Mouse (Mus musculus) lung, postnatal 0 days (tissue): ENCODE data around the gene Krtap29-1. TPM values are rescaled to one million over a fixed set of nuclear protein-coding genes. Genes with fewer than 3 reads are reported as not detected.

ENCODE experiments used
- ATAC-seq: fragments of 200-750 bp; cut with Nextera tagmentation; 2 replicates; pipeline ENCODE4 v1.8.0; 2017; ENCODE audit warnings: moderate library complexity
- DNase-seq: peaks from one replicate; pipeline ENCODE4 v3.0.0-alpha.2; 2016; ENCODE audit warnings: low spot score
- H3K27ac ChIP-seq: fragments of 300-500 bp; sonication (generic); 2 replicates; pipeline ENCODE4 v1.5.1; 2014; ENCODE audit warnings: antibody characterized with exemption, mild to moderate bottlenecking, low read length, mixed read lengths
- H3K27me3 ChIP-seq: fragments of 300-500 bp; sonication (generic); replicated peaks from 2 replicates; pipeline ENCODE4 v1.6.1; 2014; ENCODE audit warnings: low read length, mixed read lengths; ENCODE audit not compliant: insufficient read depth
- H3K36me3 ChIP-seq: fragments of 300-500 bp; sonication (generic); 2 replicates; pipeline ENCODE4 v1.6.1; 2014; ENCODE audit warnings: low read length, mixed read lengths; ENCODE audit not compliant: insufficient read depth
- H3K4me1 ChIP-seq: fragments of 300-500 bp; sonication (generic); 2 replicates; pipeline ENCODE4 v1.6.1; 2014; ENCODE audit warnings: antibody characterized with exemption, low read depth, low read length, mixed read lengths; ENCODE audit not compliant: insufficient read depth
- H3K4me2 ChIP-seq: fragments of 300-500 bp; sonication (generic); replicated peaks from 2 replicates; pipeline ENCODE4 v1.6.1; 2014; ENCODE audit warnings: low read depth, mild to moderate bottlenecking, low read length, moderate library complexity, mixed read lengths
- H3K4me3 ChIP-seq: fragments of 300-500 bp; sonication (generic); 2 replicates; pipeline ENCODE4 v1.5.1; 2014; ENCODE audit warnings: low read depth, low read length
- H3K9ac ChIP-seq: fragments of 300-500 bp; sonication (generic); replicated peaks from 2 replicates; pipeline ENCODE4 v1.6.1; 2014; ENCODE audit warnings: low read depth, mild to moderate bottlenecking
- H3K9me3 ChIP-seq: fragments of 300-500 bp; sonication (generic); 2 replicates; pipeline ENCODE4 v1.6.1; 2016; ENCODE audit warnings: low read length, mixed read lengths
- CTCF ChIP-seq: IDR thresholded peaks from 2 replicates; pipeline ENCODE4 v1.5.1; 2016; ENCODE audit warnings: antibody characterized with exemption, mild to moderate bottlenecking
- EP300 ChIP-seq: IDR thresholded peaks from 2 replicates; pipeline ENCODE4 v1.6.1; 2016; ENCODE audit warnings: antibody characterized with exemption, mild to moderate bottlenecking, control low read depth
- WGBS: fragments of 180-500 bp; shearing (Covaris S2); extraction: QIAGEN DNeasy Blood & Tissue Kit; methylation state at CpG from one replicate; pipeline ENCODE4 v1.1.7; 2014; 5-methylcytosine and 5-hydroxymethylcytosine counted together
- polyA plus RNA-seq: library from polyadenylated mRNA; unstranded; fragments of >200 nt; fragmentation: Nextera tagmentation; extraction: Ambion mirVana; gene quantifications from 2 replicates; pipeline ENCODE4 v1.2.1, GENCODE M21; 2015

The Krtap29-1 gene
- polyA plus RNA-seq, 1 experiment from 2014 or later = not detected

- Histone ChIP-seq H3K27me3 (no peaks in the 10 kb centered on the region), H3K27ac (no peak overlapping the region), H3K4me2 (no peak overlapping the region), H3K4me1 (no peaks in the 10 kb centered on the region), H3K36me3 (no peaks in the 10 kb centered on the region), H3K4me3 (no peak overlapping the region), H3K9ac (no peak overlapping the region), H3K9me3 (no peaks in the 10 kb centered on the region)
- ATAC-seq (no peak), DNase-seq (no peak)
- TF ChIP-seq EP300 (no peak), CTCF (no peak)
- WGBS = 65% methylated on average over 3 of the region's 3 CpGs
Observed at GRCm38 (mm10) chr11:99990571-99990970, 11.7 kb upstream of the Krtap29-1 start.

GRCm38 (mm10) chr11:99989881-99990405 is 11.1 kb upstream of the Krtap29-1 start:
- H3K9ac ChIP-seq = no peak overlapping the region
- H3K4me1 ChIP-seq = no peaks in the 10 kb centered on the region
- DNase-seq (no peak), ATAC-seq (no peak)
- H3K4me3 ChIP-seq = no peak overlapping the region
- no peaks in the 10 kb centered on the region for H3K36me3 ChIP-seq
- H3K27ac ChIP-seq = no peak overlapping the region
- H3K9me3 ChIP-seq = no peaks in the 10 kb centered on the region
- TF ChIP-seq CTCF = no peak
- TF ChIP-seq EP300 = no peak
- H3K27me3 ChIP-seq = no peaks in the 10 kb centered on the region
- no peak overlapping the region for H3K4me2 ChIP-seq
- WGBS = 78% methylated on average over 6 of the region's 6 CpGs

DNA sequence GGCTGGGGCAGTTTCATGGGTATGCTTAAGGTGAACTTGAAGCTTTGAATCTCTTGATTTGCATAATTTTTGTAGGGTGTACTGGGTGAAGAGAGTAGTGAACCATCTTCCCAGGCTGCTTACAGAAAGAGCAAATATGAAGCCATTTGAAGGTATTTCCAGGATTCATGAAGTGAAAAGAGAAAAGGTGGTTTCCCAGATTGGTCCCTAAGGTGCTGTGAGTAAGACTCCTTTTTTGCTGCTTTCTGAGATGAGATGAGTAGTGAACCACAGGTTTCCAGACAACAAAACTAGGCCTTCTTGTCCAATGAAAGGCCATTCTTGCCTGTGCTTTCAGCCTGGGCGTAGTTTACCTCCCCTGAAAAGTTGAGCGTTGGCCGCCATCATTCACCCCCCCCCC is 9.7 kb upstream of the Krtap29-1 start:
- no peak for ATAC-seq
- no peak for TF ChIP-seq CTCF
- TF ChIP-seq EP300 = no peak
- no peak overlapping the region for H3K9ac ChIP-seq
- 83% methylated on average over 3 of the region's 3 CpGs for WGBS
- H3K4me1 ChIP-seq = no peaks in the 10 kb centered on the region
- no peak for DNase-seq
- no peaks in the 10 kb centered on the region for H3K36me3 ChIP-seq
- no peak overlapping the region for H3K4me2 ChIP-seq
- H3K9me3 ChIP-seq = no peaks in the 10 kb centered on the region
- H3K27ac ChIP-seq = no peak overlapping the region
- no peak overlapping the region for H3K4me3 ChIP-seq
- no peaks in the 10 kb centered on the region for H3K27me3 ChIP-seq

DNA sequence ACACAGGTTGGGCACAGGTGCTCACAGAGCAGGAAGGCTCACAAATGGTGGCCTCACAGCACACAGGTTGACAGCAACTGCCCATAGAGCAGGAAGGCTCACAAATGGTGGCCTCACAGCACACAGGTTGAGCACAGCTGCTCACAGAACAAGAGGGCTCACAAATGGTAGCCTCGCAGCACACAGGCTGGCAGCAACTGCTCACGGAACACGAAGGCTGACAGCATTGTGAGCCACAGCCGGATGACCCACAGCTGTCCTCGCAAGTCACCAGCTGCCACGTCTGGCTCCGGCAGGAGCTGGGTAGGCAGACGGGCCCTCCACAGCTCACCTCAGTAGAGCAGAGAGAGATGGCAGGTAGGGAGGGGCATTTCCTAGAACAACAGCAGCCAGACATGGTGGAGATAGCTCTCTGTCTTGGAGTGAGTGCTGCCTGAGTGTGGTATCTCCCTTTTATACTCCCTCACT is 7.4 kb upstream of the Krtap29-1 start, which contains the start of gene Krtap16-1:
Gene Krtap16-1 (minus strand): TSS at position 418 of the 468 bp plus-strand sequence.
- TF ChIP-seq CTCF (no peak), EP300 (no peak)
- no peaks in the 10 kb centered on the region for H3K36me3 ChIP-seq
- no peak within 1 kb of the TSS for H3K4me3 ChIP-seq
- H3K4me2 ChIP-seq = no peak within 1 kb of the TSS
- 65% methylated on average over 8 of the region's 8 CpGs for WGBS
- H3K4me1 ChIP-seq = no peaks in the 10 kb centered on the region
- H3K27me3 ChIP-seq = no peaks in the 10 kb centered on the region
- ATAC-seq (no peak), DNase-seq (no peak)
- no peak within 1 kb of the TSS for H3K9ac ChIP-seq
- H3K9me3 ChIP-seq = no peaks in the 10 kb centered on the region
- H3K27ac ChIP-seq = no peak within 1 kb of the TSS

GRCm38 (mm10) chr11:99985291-99986092 is 6.6 kb upstream of the Krtap29-1 start:
- ATAC-seq (no peak), DNase-seq (no peak)
- Histone ChIP-seq H3K36me3 (no peaks in the 10 kb centered on the region), H3K27ac (no peak overlapping the region), H3K9me3 (no peaks in the 10 kb centered on the region), H3K4me3 (no peak overlapping the region), H3K4me1 (no peaks in the 10 kb centered on the region), H3K4me2 (no peak overlapping the region), H3K27me3 (no peaks in the 10 kb centered on the region), H3K9ac (no peak overlapping the region)
- no peak for TF ChIP-seq CTCF
- TF ChIP-seq EP300 = no peak
- WGBS = 70% methylated on average over 20 of the region's 20 CpGs

- H3K9me3 ChIP-seq = no peaks in the 10 kb centered on the region
- no peak overlapping the region for H3K4me2 ChIP-seq
- no peaks in the 10 kb centered on the region for H3K4me1 ChIP-seq
- H3K27me3 ChIP-seq = no peaks in the 10 kb centered on the region
- no peak overlapping the region for H3K9ac ChIP-seq
- no peak for DNase-seq
- TF ChIP-seq EP300 = no peak
- no peak for TF ChIP-seq CTCF
- no peak overlapping the region for H3K4me3 ChIP-seq
- H3K27ac ChIP-seq = no peak overlapping the region
- no peak for ATAC-seq
- no peaks in the 10 kb centered on the region for H3K36me3 ChIP-seq
- WGBS = 92% methylated on average over 1 of the region's 1 CpGs
Observed at GRCm38 (mm10) chr11:99983442-99983841, 4.6 kb upstream of the Krtap29-1 start.
